Mouse (Mus musculus) heart, adult 2 months (tissue): ENCODE measurements around the gene Zfp867. TPM values are rescaled to one million over a fixed set of nuclear protein-coding genes. Genes with fewer than 3 reads are reported as not detected.

Experiments
- DNase-seq, 2 experiments: peaks; one replicate each; pipeline ENCODE4 v3.0.0; 2021
- H3K27ac ChIP-seq: fragments of 200-600 bp; 2 replicates; pipeline ENCODE4 v1.8.1; 2022
- H3K27me3 ChIP-seq: fragments of 200-500 bp; 2 replicates; pipeline ENCODE4 v1.6.1; 2012; ENCODE audit warnings: mild to moderate bottlenecking, low read length, inconsistent platforms, mixed read lengths; ENCODE audit not compliant: control insufficient read depth, insufficient read depth
- H3K36me3 ChIP-seq: fragments of 200-500 bp; 2 replicates; pipeline ENCODE4 v1.6.1; 2012; ENCODE audit warnings: low read length, inconsistent platforms; ENCODE audit not compliant: control insufficient read depth, insufficient read depth
- H3K4me1 ChIP-seq: fragments of 200-500 bp; 2 replicates; pipeline ENCODE4 v1.6.1; 2011; ENCODE audit warnings: low read length; ENCODE audit not compliant: control insufficient read depth, insufficient read depth
- H3K4me3 ChIP-seq: fragments of 200-600 bp; 2 replicates; pipeline ENCODE4 v1.8.1; 2022
- H3K79me2 ChIP-seq: fragments of 200-500 bp; replicated peaks from 2 replicates; pipeline ENCODE4 v1.6.1; 2012; ENCODE audit warnings: mild to moderate bottlenecking, inconsistent platforms, low read length, moderate library complexity, mixed read lengths; ENCODE audit not compliant: control insufficient read depth, insufficient read depth
- H3K9ac ChIP-seq: fragments of 200-500 bp; 2 replicates; pipeline ENCODE4 v1.6.1; 2012; ENCODE audit warnings: low read depth, mild to moderate bottlenecking, control low read depth, inconsistent platforms, low read length, mixed read lengths
- CTCF ChIP-seq: fragments of 200-600 bp; IDR thresholded peaks from 2 replicates; pipeline ENCODE4 v1.8.1; 2022; ENCODE audit warnings: antibody characterized with exemption, mild to moderate bottlenecking, moderate library complexity
- EP300 ChIP-seq: fragments of 200-500 bp; IDR thresholded peaks from 2 replicates; pipeline ENCODE4 v1.6.1; 2011; ENCODE audit warnings: low read depth, low read length, control low read depth; ENCODE audit not compliant: insufficient read depth
- POLR2A ChIP-seq: fragments of 200-500 bp; IDR thresholded peaks from 2 replicates; pipeline ENCODE4 v1.6.1; 2011; ENCODE audit warnings: mild to moderate bottlenecking, low read depth, low read length, control low read depth; ENCODE audit not compliant: insufficient read depth
- WGBS: fragments of 180-500 bp; shearing (Covaris S2); methylation state at CpG from one replicate; pipeline ENCODE4 v1.1.7; 2018; 5-methylcytosine and 5-hydroxymethylcytosine counted together
- intact Hi-C: fragments of 180-260 bp; cut with DNase I; formaldehyde crosslinking; loops from one replicate; pipeline ENCODE4 v1.15.1; 2025
- polyA plus RNA-seq: library from polyadenylated mRNA; depleted of rRNA; stranded (reverse); fragments of >200 nt; gene quantifications from 2 replicates; pipeline ENCODE4 v1.2.3, GENCODE M21; 2012
- total RNA-seq, 2 experiments: library from RNA; stranded (reverse); gene quantifications; 2 replicates each; pipeline ENCODE4 v1.2.3; 2021

Gene Zfp867
- total and polyA plus RNA-seq, 3 experiments, result 1.00 to 4.7 (median 3.0) TPM

- no peak for DNase-seq
- H3K27me3 ChIP-seq, result no peaks in the 10 kb centered on the region
- no peak for TF ChIP-seq EP300
- TF ChIP-seq POLR2A, result no peak
- TF ChIP-seq CTCF, result no peak
- H3K9ac ChIP-seq, result no peak overlapping the region
- intact Hi-C loops, result no loop called here
- no peaks in the 10 kb centered on the region for H3K79me2 ChIP-seq
- no peak overlapping the region for H3K4me3 ChIP-seq
- H3K4me1 ChIP-seq, result no peaks in the 10 kb centered on the region; the same call in 1 of the 2 replicates
- WGBS, result 86% methylated on average over 1 of the region's 1 CpGs
- H3K36me3 ChIP-seq, result peaks cover 3% of the 10 kb centered on the region; the same call in 1 of the 2 replicates
- H3K27ac ChIP-seq, result no peak overlapping the region
Measured at GRCm38 (mm10) chr11:59429959-59430358, 42.3 kb downstream of the Zfp867 start.

DNA sequence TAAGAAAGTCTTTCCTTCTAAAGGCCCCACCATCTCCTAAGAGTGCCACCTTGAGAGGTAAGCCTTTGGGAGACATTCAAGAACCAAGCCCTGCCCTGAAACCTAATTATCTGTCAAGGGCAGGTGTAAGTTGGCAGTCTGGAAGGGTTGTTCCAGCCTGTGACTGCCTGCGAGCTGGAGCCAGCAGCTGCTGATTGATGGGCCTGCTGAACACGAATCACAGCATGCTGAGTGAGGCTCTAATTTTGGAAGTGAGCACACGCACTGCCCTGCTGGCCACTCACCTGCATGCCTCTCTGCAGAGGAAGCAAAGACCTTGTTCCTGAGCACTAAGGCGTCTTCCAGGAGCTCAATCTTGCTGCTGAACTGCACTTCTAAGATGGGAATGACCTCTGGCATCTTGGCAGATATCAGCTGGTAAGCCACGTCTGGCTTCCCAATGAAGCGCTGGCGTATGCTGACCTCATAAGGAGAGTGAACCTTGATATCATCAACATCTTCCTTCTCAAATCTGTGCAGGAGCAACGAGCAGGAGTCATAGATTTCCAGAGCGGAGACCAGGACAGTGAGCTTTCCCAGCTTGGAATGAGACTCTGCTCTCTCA, 44.1 kb downstream of the Zfp867 start:
- WGBS, result 78% methylated on average over 9 of the region's 9 CpGs
- H3K79me2 ChIP-seq, result no peaks in the 10 kb centered on the region
- TF ChIP-seq EP300 (no peak), CTCF (0 out of 2 replicates have a peak, but pooled peaks have one; percentile 18)
- DNase-seq, result peak in 1 of 2 experiments; percentile 48
- peaks cover 3% of the 10 kb centered on the region; the same call in 1 of the 2 replicates for H3K36me3 ChIP-seq
- no peak overlapping the region for H3K9ac ChIP-seq
- H3K27me3 ChIP-seq, result no peaks in the 10 kb centered on the region
- H3K4me1 ChIP-seq, result no peaks in the 10 kb centered on the region; the same call in 1 of the 2 replicates
- no peak overlapping the region for H3K27ac ChIP-seq
- intact Hi-C loops, result no loop called here
- no peak overlapping the region for H3K4me3 ChIP-seq

GRCm38 (mm10) chr11:59425671-59426101, 46.6 kb downstream of the Zfp867 start:
- Histone ChIP-seq H3K79me2 (no peaks in the 10 kb centered on the region), H3K27me3 (no peaks in the 10 kb centered on the region), H3K4me1 (peaks cover 4% of the 10 kb centered on the region), H3K36me3 (no peaks in the 10 kb centered on the region), H3K4me3 (no peak overlapping the region), H3K9ac (no peak overlapping the region), H3K27ac (no peak overlapping the region)
- no peak for TF ChIP-seq POLR2A
- 0 out of 2 replicates have a peak, but pooled peaks have one; percentile 56 for TF ChIP-seq EP300
- TF ChIP-seq CTCF, result peak; percentile 49
- intact Hi-C loops, result no loop called here
- WGBS, result 29% methylated on average over 7 of the region's 7 CpGs
- DNase-seq, result peak in 1 of 2 experiments; percentile 15

- no peaks in the 10 kb centered on the region for H3K27me3 ChIP-seq
- H3K4me1 ChIP-seq, result peaks cover 4% of the 10 kb centered on the region
- H3K79me2 ChIP-seq, result no peaks in the 10 kb centered on the region
- TF ChIP-seq POLR2A (no peak), EP300 (no peak), CTCF (no peak)
- intact Hi-C loops, result no loop called here
- H3K36me3 ChIP-seq, result no peaks in the 10 kb centered on the region
- H3K9ac ChIP-seq, result no peak overlapping the region
- no peak for DNase-seq
- WGBS, result 74% methylated on average over 5 of the region's 5 CpGs
- H3K27ac ChIP-seq, result no peak overlapping the region
- no peak overlapping the region for H3K4me3 ChIP-seq
Measured at GRCm38 (mm10) chr11:59423010-59423588, 49.2 kb downstream of the Zfp867 start.

DNA sequence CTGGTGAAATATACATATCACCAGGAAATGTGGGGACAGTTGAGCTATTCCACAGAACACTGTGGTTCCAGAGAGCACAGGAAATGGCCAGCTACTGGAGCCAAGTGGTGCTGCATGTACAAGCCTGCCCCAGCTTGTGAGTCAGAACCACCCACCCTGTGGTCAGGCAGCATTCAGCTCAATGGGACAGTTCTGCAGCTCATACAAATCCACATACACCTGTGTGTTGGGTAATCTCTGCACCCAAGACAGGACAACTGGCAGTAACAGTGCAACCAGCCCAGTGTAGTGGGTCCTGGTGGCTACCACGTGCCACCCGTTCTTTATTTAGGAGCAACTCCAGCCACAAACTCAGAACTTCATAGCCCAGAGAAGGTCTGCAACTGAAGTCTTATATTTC, 50.3 kb downstream of the Zfp867 start:
- H3K79me2 ChIP-seq, result no peaks in the 10 kb centered on the region
- intact Hi-C loops, result no loop called here
- no peak overlapping the region for H3K4me3 ChIP-seq
- H3K9ac ChIP-seq, result no peak overlapping the region
- TF ChIP-seq CTCF, result peak; percentile 26; the same call in 1 of the 2 replicates
- no peak for TF ChIP-seq POLR2A
- H3K4me1 ChIP-seq, result peaks cover 4% of the 10 kb centered on the region
- no peaks in the 10 kb centered on the region for H3K27me3 ChIP-seq
- WGBS, result 87% methylated on average over 2 of the region's 2 CpGs
- no peaks in the 10 kb centered on the region for H3K36me3 ChIP-seq
- H3K27ac ChIP-seq, result no peak overlapping the region; the same call in 1 of the 2 replicates
- DNase-seq, result no peak

DNA sequence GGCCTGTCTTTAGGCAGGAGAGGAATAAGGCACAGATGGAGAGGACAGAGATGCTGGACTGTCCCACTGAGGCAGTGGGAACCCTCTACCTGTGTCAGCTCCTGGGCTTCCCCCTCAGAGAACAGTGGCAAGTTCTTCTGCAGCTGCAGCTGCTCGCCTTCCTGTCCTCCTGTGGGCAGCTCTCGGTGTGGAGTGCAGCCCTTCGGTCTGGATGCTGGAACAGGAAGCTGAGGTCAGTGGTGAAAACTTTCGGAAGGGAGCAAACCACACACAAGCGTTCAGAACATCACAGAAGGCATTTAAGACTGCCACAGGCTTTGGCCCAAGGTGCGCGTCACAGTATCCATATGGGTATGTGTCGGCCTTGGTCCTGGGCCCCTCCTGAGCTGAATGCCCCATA, 50.8 kb downstream of the Zfp867 start:
- no peaks in the 10 kb centered on the region for H3K27me3 ChIP-seq
- intact Hi-C loops, result no loop called here
- WGBS, result 38% methylated on average over 8 of the region's 8 CpGs
- H3K36me3 ChIP-seq, result no peaks in the 10 kb centered on the region
- no peaks in the 10 kb centered on the region for H3K79me2 ChIP-seq
- DNase-seq, result peak in 1 of 2 experiments; percentile 14
- peak overlapping the region; percentile 23; the same call in 1 of the 2 replicates for H3K27ac ChIP-seq
- H3K9ac ChIP-seq, result no peak overlapping the region
- no peak overlapping the region for H3K4me3 ChIP-seq
- TF ChIP-seq CTCF (no peak), EP300 (no peak), POLR2A (no peak)
- H3K4me1 ChIP-seq, result peaks cover 4% of the 10 kb centered on the region
